Mouse (Mus musculus): Measurements from ENCODE around the gene Pradc1.
"Not testable (repeated sequence)": the region's sequence is repeated elsewhere in the genome, so short reads cannot be mapped to it uniquely, and the experiment has no call there.

Pradc1 gene

DNA sequence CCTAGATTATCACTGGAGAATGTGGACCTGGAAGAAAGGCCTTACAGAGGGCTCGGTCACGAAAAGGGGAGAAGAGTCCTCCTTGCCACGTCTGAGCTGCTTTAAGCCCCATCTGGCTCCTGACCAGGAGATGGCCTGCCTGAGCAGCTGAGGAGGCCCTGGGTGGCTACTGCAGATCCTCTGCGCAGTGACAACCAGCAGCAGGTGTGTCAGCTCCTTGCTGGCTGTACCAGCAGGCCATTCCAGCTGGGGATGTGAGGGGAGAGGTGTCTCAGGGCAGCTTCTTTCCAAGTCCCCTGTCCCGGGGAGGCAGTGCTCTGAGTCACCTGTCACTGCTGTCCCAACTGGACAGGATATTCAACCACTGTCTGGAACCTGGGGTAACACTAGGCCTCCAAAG is 20.8 kb upstream of the Pradc1 start:
- H3K27me3 ChIP-seq (ENCODE audit: control insufficient read depth, insufficient read depth, low read length, poor library complexity, severe bottlenecking): no peaks in the 10 kb centered on the region
- no peak for DNase-seq (ENCODE audit: low read depth, low spot score)
- no peaks in the 10 kb centered on the region; the same call in 1 of the 2 replicates for H3K36me3 ChIP-seq (ENCODE audit: control insufficient read depth, insufficient read depth, low read length, poor library complexity, severe bottlenecking)

GRCm38 (mm10) chr6:85471962-85472361 is 20.2 kb upstream of the Pradc1 start:
- no peaks in the 10 kb centered on the region; the same call in none of the 2 replicates for H3K36me3 ChIP-seq (ENCODE audit: control insufficient read depth, insufficient read depth, low read length, poor library complexity, severe bottlenecking)
- no peaks in the 10 kb centered on the region for H3K27me3 ChIP-seq (ENCODE audit: control insufficient read depth, insufficient read depth, low read length, poor library complexity, severe bottlenecking)
- DNase-seq (ENCODE audit: low read depth, low spot score): no peak

- Histone ChIP-seq H3K36me3 (ENCODE audit: control insufficient read depth, insufficient read depth, low read length, poor library complexity, severe bottlenecking) (peaks cover 4% of the 10 kb centered on the region), H3K27me3 (ENCODE audit: control insufficient read depth, insufficient read depth, low read length, poor library complexity, severe bottlenecking) (no peaks in the 10 kb centered on the region)
- DNase-seq (ENCODE audit: low read depth, low spot score): no peak
Measured at GRCm38 (mm10) chr6:85469660-85470430, 18.1 kb upstream of the Pradc1 start.

GRCm38 (mm10) chr6:85465381-85465780 is 13.6 kb upstream of the Pradc1 start:
- H3K27me3 ChIP-seq (ENCODE audit: control insufficient read depth, insufficient read depth, low read length, poor library complexity, severe bottlenecking): no peaks in the 10 kb centered on the region
- peaks cover 15% of the 10 kb centered on the region for H3K36me3 ChIP-seq (ENCODE audit: control insufficient read depth, insufficient read depth, low read length, poor library complexity, severe bottlenecking)
- no peak for DNase-seq (ENCODE audit: low read depth, low spot score)

- Histone ChIP-seq H3K36me3 (ENCODE audit: control insufficient read depth, insufficient read depth, low read length, poor library complexity, severe bottlenecking) (peaks cover 21% of the 10 kb centered on the region), H3K27me3 (ENCODE audit: control insufficient read depth, insufficient read depth, low read length, poor library complexity, severe bottlenecking) (no peaks in the 10 kb centered on the region)
- DNase-seq (ENCODE audit: low read depth, low spot score): no peak
Measured at GRCm38 (mm10) chr6:85459621-85460020, 7.9 kb upstream of the Pradc1 start.

- Histone ChIP-seq H3K36me3 (ENCODE audit: control insufficient read depth, insufficient read depth, low read length, poor library complexity, severe bottlenecking) (no peaks in the 10 kb centered on the region), H3K27me3 (ENCODE audit: control insufficient read depth, insufficient read depth, low read length, poor library complexity, severe bottlenecking) (no peaks in the 10 kb centered on the region)
- peak; percentile 24 for DNase-seq (ENCODE audit: low read depth, low spot score)
Measured at GRCm38 (mm10) chr6:85452816-85453215, 1.0 kb upstream of the Pradc1 start.

DNA sequence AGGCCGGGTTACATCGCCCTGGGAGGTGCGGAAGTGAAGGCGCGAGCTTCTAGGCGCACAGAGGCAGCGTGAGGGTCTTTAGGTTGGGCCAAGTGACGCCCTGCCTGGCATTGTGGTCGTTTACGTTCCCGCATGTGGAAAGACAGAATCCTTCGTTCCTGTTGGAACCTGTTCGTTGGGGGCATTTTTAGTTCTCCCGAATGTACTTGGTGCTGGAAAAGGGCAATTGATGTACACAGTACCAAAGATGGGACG is 568 bp upstream of the Pradc1 start:
- no peak for DNase-seq (ENCODE audit: low read depth, low spot score)
- no peaks in the 10 kb centered on the region for H3K27me3 ChIP-seq (ENCODE audit: control insufficient read depth, insufficient read depth, low read length, poor library complexity, severe bottlenecking)
- no peaks in the 10 kb centered on the region for H3K36me3 ChIP-seq (ENCODE audit: control insufficient read depth, insufficient read depth, low read length, poor library complexity, severe bottlenecking)

DNA sequence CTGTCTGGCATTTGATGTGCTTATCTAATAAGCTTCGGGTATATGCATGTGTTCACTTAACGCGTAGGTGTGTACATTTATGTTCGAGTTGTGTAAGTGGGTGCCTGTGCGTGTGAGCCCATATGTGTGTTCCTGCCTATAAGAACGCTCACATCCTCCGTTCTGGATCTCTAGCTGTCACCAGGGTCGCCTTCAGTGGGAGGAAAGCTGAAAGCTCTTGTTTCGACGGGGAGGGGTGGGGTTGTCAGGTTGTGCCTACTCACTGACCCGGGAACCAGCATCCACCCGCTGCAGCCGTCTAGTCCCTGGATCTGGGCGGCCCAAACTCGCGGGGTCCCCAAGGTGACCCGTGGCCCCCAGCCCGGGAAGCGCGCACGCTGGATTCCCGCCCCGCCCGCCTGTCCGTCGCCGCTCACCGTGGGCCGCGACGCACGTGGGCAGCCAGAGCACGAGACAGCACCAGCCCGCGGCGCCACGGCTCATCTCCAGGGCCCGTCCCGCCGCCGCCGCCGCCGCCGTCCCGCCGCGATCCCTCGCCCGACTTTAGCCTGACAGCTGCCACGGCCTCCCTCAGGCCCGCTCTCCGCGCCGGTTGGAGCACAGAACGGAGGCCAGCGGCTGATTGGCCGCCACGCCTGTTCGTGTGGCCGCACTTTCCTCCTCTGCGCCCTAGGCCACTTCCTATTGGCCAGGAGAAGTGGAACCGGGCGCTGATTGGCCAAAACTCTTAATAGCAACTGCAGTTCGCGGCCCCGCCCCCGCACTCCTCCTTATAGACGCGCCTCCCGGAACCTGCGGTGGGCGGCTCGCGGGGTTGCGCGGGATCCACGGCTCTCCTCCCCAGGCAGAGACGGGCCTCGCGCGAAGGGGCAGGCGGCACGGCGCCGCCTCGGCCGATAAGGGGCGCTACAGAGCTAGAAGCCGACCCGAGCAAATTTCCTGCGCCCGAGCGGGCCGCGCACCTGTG is 790 bp downstream of the Pradc1 start, which contains the start of gene Cct7:
TSS of gene Cct7 (plus strand) at position 818 of the 967 bp plus-strand sequence.
- no peaks in the 10 kb centered on the region for H3K27me3 ChIP-seq (ENCODE audit: control insufficient read depth, insufficient read depth, low read length, poor library complexity, severe bottlenecking)
- peak; percentile 99 for DNase-seq (ENCODE audit: low read depth, low spot score)
- no peaks in the 10 kb centered on the region; the same call in 1 of the 2 replicates for H3K36me3 ChIP-seq (ENCODE audit: control insufficient read depth, insufficient read depth, low read length, poor library complexity, severe bottlenecking)

DNA sequence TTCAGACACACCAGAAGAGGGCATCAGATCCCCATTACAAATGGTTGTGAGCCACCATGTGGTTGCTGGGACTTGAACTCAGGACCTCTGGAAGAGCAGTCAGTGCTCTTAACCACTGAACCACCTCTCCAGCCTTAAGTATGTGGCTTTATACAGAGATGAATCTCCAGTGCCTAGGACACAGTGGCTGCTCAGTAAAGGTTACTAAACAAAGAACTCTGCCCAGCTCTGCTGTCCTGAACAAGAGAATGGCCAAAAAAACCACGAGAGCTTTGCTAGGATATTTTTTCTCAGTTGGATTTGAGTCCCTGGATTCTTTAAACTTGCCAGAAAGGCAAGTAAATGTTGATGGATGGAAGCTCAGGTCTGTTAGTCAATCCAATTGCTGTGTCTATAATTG is 1.6 kb downstream of the Pradc1 start:
- not testable (repeated sequence) for H3K27me3 ChIP-seq (ENCODE audit: control insufficient read depth, insufficient read depth, low read length, poor library complexity, severe bottlenecking); H3K36me3 ChIP-seq (ENCODE audit: control insufficient read depth, insufficient read depth, low read length, poor library complexity, severe bottlenecking); DNase-seq (ENCODE audit: low read depth, low spot score)

- no peaks in the 10 kb centered on the region for H3K27me3 ChIP-seq (ENCODE audit: control insufficient read depth, insufficient read depth, low read length, poor library complexity, severe bottlenecking)
- peaks cover 3% of the 10 kb centered on the region; the same call in 1 of the 2 replicates for H3K36me3 ChIP-seq (ENCODE audit: control insufficient read depth, insufficient read depth, low read length, poor library complexity, severe bottlenecking)
- DNase-seq (ENCODE audit: low read depth, low spot score): no peak
Measured at GRCm38 (mm10) chr6:85447351-85447750, 4.4 kb downstream of the Pradc1 start.

DNA sequence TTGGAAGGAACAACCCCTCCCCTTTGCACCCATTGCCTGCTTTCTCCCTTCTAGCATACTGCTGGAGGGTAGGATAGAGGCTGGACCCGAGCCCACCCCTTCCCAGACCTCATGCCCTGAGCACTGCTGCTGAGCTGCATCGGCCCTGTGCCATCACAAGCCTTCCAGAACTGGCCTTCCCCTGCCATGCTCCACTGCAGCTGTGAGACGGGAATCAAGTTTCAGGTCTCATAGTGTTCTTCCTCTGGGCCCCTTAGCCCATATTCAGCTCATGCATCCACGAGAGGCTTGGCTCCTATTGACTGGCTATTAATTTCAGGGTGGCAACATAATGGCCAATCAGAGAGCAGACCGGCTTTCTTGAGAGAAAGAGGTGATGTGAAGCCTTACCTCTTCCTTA is 6.5 kb downstream of the Pradc1 start:
- H3K36me3 ChIP-seq (ENCODE audit: control insufficient read depth, insufficient read depth, low read length, poor library complexity, severe bottlenecking): peaks cover 5% of the 10 kb centered on the region; the same call in 1 of the 2 replicates
- no peaks in the 10 kb centered on the region for H3K27me3 ChIP-seq (ENCODE audit: control insufficient read depth, insufficient read depth, low read length, poor library complexity, severe bottlenecking)
- DNase-seq (ENCODE audit: low read depth, low spot score): no peak

DNA sequence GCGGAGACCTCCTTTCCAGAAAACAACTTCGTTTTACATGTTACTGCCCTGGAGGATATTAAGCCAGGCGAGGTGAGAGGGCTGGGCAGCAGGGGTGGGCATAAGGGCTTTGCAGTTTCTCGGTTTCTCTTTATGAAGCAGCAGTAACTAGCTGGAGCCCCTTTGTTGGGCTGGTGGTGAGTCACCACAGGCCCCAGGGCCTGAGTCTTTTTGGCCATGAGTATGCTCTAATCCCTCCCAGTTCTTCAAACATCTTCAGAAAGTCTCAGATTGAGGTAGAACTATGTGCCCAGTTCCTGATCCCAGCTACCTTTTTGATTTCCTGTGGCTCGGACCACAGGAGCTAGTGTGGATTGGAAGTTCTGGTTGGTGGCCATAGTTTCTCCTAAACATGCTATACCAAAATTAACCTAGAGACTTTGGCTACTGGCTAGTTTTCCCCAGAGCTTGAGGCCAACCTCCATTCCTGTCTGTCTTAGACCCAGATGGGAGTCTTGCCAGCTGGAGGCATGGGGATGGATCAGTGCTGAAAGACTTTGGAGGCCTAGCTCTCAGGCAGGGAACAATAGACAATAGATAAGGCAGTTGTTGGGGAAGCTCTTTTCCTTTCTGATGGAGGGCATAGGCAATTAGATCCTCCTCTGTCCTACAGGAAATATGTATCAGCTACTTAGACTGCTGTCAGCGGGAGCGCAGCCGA is 7.4 kb downstream of the Pradc1 start:
- no peak for DNase-seq (ENCODE audit: low read depth, low spot score)
- H3K27me3 ChIP-seq (ENCODE audit: control insufficient read depth, insufficient read depth, low read length, poor library complexity, severe bottlenecking): no peaks in the 10 kb centered on the region
- H3K36me3 ChIP-seq (ENCODE audit: control insufficient read depth, insufficient read depth, low read length, poor library complexity, severe bottlenecking): peaks cover 5% of the 10 kb centered on the region; the same call in 1 of the 2 replicates

DNA sequence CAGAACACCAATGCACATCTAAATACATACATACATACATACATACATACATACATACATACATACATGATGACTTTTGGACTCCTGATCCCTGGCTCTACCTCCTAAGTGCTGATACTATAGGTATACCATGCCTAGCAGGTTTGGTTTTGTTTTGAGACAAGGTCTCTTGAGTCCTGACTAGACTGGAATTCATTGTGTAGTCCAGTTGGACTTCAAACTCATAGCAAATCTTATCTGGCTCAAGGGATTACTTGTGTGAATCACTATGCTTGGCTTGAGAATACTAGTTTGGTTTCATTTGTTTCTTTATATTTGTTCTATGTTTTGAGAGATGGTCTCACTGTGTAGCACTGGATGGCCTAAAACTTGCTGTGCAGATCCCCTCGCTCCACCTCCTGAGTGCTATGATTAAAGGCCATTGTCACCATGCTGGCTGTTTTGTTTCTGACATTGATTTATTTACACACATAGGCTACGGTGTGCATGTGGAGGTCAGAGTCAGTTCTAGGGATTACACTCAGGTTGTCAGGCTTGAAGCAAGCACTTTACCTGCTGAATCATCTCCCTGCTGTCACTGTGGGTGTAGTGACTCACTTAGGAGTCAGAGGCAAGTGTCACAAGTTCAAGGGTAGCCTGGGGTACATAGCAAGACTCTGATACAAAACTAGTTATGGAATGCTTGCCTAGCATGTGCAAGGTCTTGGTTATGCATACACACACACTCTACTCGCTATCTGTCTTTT is 8.1 kb downstream of the Pradc1 start:
- Histone ChIP-seq H3K36me3 (ENCODE audit: control insufficient read depth, insufficient read depth, low read length, poor library complexity, severe bottlenecking) (peaks cover 5% of the 10 kb centered on the region; the same call in 1 of the 2 replicates), H3K27me3 (ENCODE audit: control insufficient read depth, insufficient read depth, low read length, poor library complexity, severe bottlenecking) (no peaks in the 10 kb centered on the region)
- DNase-seq (ENCODE audit: low read depth, low spot score): no peak

GRCm38 (mm10) chr6:85441142-85441541 is 10.6 kb downstream of the Pradc1 start:
- H3K27me3 ChIP-seq (ENCODE audit: control insufficient read depth, insufficient read depth, low read length, poor library complexity, severe bottlenecking): no peaks in the 10 kb centered on the region
- DNase-seq (ENCODE audit: low read depth, low spot score): no peak
- peaks cover 7% of the 10 kb centered on the region; the same call in 1 of the 2 replicates for H3K36me3 ChIP-seq (ENCODE audit: control insufficient read depth, insufficient read depth, low read length, poor library complexity, severe bottlenecking)
